Mouse (Mus musculus): ENCODE results near the gene Ror2. TPM values are rescaled to one million over a fixed set of nuclear protein-coding genes. Genes with fewer than 3 reads are reported as not detected.

The Ror2 gene
- total and polyA plus RNA-seq, 2 experiments = 0.06 TPM; not detected in 1

DNA sequence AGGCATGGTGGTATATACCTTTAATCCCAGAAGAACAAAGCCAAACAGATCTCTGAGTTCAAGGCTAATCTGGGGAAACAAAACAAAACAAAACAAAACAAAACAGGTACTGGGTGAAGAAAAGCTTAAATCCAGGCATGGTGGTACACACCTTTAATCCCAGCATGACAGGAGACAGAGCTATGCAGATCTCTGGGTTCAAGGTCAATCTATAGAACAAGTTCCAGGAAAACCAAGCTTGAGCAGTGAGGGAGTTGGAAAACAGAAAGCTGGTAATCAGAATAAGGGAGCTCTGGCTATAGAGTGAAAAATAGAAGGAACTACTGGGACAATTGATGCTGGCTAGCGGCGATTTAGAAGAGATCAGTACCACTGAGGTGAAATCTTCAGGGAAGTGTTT is 145.6 kb downstream of the Ror2 start:
- Histone ChIP-seq H3K27ac (replicated peaks; ENCODE audit: insufficient read depth, low read depth, low read length) (no peak overlapping the region), H3K4me1 (ENCODE audit: control insufficient read depth, insufficient read depth, low read length) (0 out of 2 replicates have a peak, but pooled peaks cover 1% of the 10 kb centered on the region), H3K4me3 (ENCODE audit: insufficient read depth, low read depth, low read length) (no peak overlapping the region), H3K27me3 (ENCODE audit: control insufficient read depth, insufficient read depth, low read length) (peaks cover under 1% of the 10 kb centered on the region; the same call in 1 of the 2 replicates), H3K79me2 (ENCODE audit: control insufficient read depth, insufficient read depth, low read length) (no peaks in the 10 kb centered on the region), H3K9ac (ENCODE audit: low read depth, low read length) (no peak overlapping the region), H3K36me3 (ENCODE audit: control insufficient read depth, insufficient read depth, low read length) (no peaks in the 10 kb centered on the region)
- DNase-seq (ENCODE audit: extremely low read depth, low read depth, low spot score) = no peak
- no peak for TF ChIP-seq CTCF (IDR thresholded peaks at IDR 0.05; ENCODE audit: low read depth, low read length)
- no peak for TF ChIP-seq POLR2A (IDR thresholded peaks at IDR 0.05; ENCODE audit: extremely low read depth, insufficient read depth, low read length)
- 96% methylated on average over 2 of the region's 2 CpGs for WGBS

DNA sequence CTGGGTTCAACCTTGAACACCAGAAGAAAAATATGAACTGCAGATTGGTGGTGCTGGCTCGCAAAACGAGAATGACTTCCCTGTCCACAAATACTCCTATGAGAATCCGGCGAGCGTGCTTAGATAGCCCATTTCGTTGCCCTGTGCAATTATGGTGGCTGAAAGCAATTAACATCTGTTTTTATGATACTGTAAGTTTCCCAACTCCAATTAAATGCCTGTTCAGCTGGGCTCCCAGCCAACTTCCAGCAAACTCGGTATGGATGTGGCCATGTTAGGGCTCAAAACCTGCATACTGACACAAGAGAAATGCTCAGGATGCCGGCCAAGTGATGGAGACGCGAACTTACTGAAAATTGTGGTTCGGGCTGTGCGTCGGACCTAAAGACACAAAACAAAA is 155.4 kb downstream of the Ror2 start:
- DNase-seq (ENCODE audit: extremely low read depth, low read depth, low spot score) = no peak
- 86% methylated on average over 13 of the region's 13 CpGs for WGBS
- Histone ChIP-seq H3K4me3 (ENCODE audit: insufficient read depth, low read depth, low read length) (no peak overlapping the region), H3K9ac (ENCODE audit: low read depth, low read length) (no peak overlapping the region), H3K27me3 (ENCODE audit: control insufficient read depth, insufficient read depth, low read length) (no peaks in the 10 kb centered on the region), H3K36me3 (ENCODE audit: control insufficient read depth, insufficient read depth, low read length) (no peaks in the 10 kb centered on the region), H3K79me2 (ENCODE audit: control insufficient read depth, insufficient read depth, low read length) (no peaks in the 10 kb centered on the region), H3K27ac (replicated peaks; ENCODE audit: insufficient read depth, low read depth, low read length) (no peak overlapping the region), H3K4me1 (ENCODE audit: control insufficient read depth, insufficient read depth, low read length) (peaks cover 6% of the 10 kb centered on the region)
- TF ChIP-seq POLR2A (IDR thresholded peaks at IDR 0.05; ENCODE audit: extremely low read depth, insufficient read depth, low read length) = no peak
- TF ChIP-seq CTCF (IDR thresholded peaks at IDR 0.05; ENCODE audit: low read depth, low read length) = no peak

DNA sequence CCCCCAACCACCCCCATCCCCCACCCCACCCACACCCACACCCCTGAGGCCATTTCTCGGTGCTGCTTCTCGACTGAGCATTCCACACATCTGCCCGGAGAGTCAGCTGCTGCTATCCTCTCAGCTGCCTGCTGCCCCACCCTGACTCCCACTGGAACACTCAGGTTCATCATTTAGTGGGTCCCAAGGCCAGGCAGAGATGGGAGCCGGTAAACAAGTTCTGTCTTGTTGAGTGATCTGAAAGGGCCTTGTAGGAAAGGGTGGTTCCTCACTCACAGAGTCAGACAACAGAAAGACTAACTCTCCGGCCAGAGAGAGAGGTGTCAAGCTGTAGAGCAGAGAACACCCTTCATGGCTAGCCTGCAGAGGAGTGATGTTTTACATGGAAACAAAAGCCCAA is 155.9 kb downstream of the Ror2 start:
- Histone ChIP-seq H3K79me2 (ENCODE audit: control insufficient read depth, insufficient read depth, low read length) (no peaks in the 10 kb centered on the region), H3K27me3 (ENCODE audit: control insufficient read depth, insufficient read depth, low read length) (no peaks in the 10 kb centered on the region), H3K36me3 (ENCODE audit: control insufficient read depth, insufficient read depth, low read length) (no peaks in the 10 kb centered on the region), H3K27ac (replicated peaks; ENCODE audit: insufficient read depth, low read depth, low read length) (no peak overlapping the region), H3K9ac (ENCODE audit: low read depth, low read length) (no peak overlapping the region), H3K4me1 (ENCODE audit: control insufficient read depth, insufficient read depth, low read length) (peaks cover 6% of the 10 kb centered on the region), H3K4me3 (ENCODE audit: insufficient read depth, low read depth, low read length) (no peak overlapping the region)
- WGBS = 84% methylated on average over 5 of the region's 5 CpGs
- DNase-seq (ENCODE audit: extremely low read depth, low read depth, low spot score) = no peak
- TF ChIP-seq CTCF (IDR thresholded peaks at IDR 0.05; ENCODE audit: low read depth, low read length) = no peak

DNA sequence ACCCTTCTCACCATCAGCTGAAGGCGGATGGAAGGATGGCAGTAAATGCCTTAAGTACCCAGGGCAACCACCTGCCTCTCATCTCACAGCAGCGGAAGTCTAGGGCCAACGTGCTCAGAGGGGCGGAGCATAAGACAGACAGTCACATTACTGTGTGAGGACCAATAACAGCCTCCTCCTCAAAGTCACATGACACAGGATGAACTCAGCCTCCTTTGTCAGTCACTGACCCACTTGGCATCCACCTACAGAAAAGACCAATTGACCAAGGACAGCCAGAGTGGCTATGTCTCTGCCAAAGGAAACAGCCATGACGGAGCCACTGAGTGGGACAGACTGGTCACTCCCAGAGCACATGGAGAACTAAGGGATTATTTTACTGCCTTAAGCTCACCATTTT is 160.3 kb downstream of the Ror2 start:
- H3K27ac ChIP-seq (replicated peaks; ENCODE audit: insufficient read depth, low read depth, low read length) = no peak overlapping the region
- no peaks in the 10 kb centered on the region for H3K79me2 ChIP-seq (ENCODE audit: control insufficient read depth, insufficient read depth, low read length)
- H3K36me3 ChIP-seq (ENCODE audit: control insufficient read depth, insufficient read depth, low read length) = no peaks in the 10 kb centered on the region
- no peak overlapping the region for H3K4me3 ChIP-seq (ENCODE audit: insufficient read depth, low read depth, low read length)
- H3K4me1 ChIP-seq (ENCODE audit: control insufficient read depth, insufficient read depth, low read length) = peaks cover 6% of the 10 kb centered on the region
- WGBS = 52% methylated on average over 5 of the region's 5 CpGs
- no peak overlapping the region for H3K9ac ChIP-seq (ENCODE audit: low read depth, low read length)
- H3K27me3 ChIP-seq (ENCODE audit: control insufficient read depth, insufficient read depth, low read length) = no peaks in the 10 kb centered on the region
- DNase-seq (ENCODE audit: extremely low read depth, low read depth, low spot score) = peak; percentile 88
- TF ChIP-seq POLR2A (IDR thresholded peaks at IDR 0.05; ENCODE audit: extremely low read depth, insufficient read depth, low read length) = no peak
- no peak for TF ChIP-seq CTCF (IDR thresholded peaks at IDR 0.05; ENCODE audit: low read depth, low read length)

DNA sequence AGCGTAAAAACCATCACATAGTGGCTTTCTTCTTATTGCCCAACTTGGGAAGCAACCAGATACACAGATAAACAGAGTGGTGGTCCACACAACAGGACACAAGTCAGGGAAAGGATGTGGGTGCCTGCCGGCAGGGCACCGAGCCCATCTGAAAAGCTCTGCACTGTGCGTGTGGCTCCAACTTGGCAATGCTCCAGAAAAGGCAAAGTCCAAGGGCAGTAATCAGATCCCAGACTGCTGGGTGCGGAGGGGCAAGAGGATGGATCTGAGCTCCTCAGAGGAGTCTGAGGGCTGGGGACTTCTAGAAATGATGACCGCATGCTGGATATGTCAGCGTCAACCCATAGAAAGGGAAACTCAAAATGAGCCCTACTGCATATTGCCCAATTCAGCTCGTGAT is 163.8 kb downstream of the Ror2 start:
- Histone ChIP-seq H3K36me3 (ENCODE audit: control insufficient read depth, insufficient read depth, low read length) (no peaks in the 10 kb centered on the region), H3K4me1 (ENCODE audit: control insufficient read depth, insufficient read depth, low read length) (peaks cover 6% of the 10 kb centered on the region), H3K4me3 (ENCODE audit: insufficient read depth, low read depth, low read length) (no peak overlapping the region), H3K27me3 (ENCODE audit: control insufficient read depth, insufficient read depth, low read length) (no peaks in the 10 kb centered on the region), H3K9ac (ENCODE audit: low read depth, low read length) (no peak overlapping the region), H3K27ac (replicated peaks; ENCODE audit: insufficient read depth, low read depth, low read length) (no peak overlapping the region), H3K79me2 (ENCODE audit: control insufficient read depth, insufficient read depth, low read length) (no peaks in the 10 kb centered on the region)
- WGBS = 29% methylated on average over 8 of the region's 8 CpGs
- DNase-seq (ENCODE audit: extremely low read depth, low read depth, low spot score) = peak; percentile 62
- TF ChIP-seq CTCF (IDR thresholded peaks at IDR 0.05; ENCODE audit: low read depth, low read length) = 0 out of 2 replicates have a peak, but pooled peaks have one; percentile 4
- no peak for TF ChIP-seq POLR2A (IDR thresholded peaks at IDR 0.05; ENCODE audit: extremely low read depth, insufficient read depth, low read length)

DNA sequence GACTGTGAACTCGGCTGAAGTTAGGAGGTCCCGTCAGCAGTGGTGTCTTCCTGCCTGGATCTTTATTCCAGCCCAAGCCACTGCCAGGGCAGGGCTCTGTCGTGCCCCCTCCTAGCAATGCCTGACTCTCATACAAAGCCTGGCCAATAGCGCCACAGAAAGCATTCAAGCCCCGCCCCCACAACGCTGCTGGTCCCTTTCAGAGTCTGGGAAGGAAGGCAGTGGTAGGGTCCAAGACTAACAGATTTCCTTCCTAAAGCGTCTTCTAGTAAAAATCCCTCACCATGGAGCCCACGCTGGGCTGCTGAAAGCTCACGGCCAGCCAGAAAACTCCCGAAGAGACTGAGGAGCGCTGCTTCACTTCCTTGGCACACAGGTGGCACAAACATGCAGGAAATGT is 165.0 kb downstream of the Ror2 start:
- no peaks in the 10 kb centered on the region for H3K27me3 ChIP-seq (ENCODE audit: control insufficient read depth, insufficient read depth, low read length)
- 59% methylated on average over 11 of the region's 11 CpGs for WGBS

More for the DNA sequence above, 165.0 kb downstream of the Ror2 start:
- H3K4me3 ChIP-seq (ENCODE audit: insufficient read depth, low read depth, low read length) = no peak overlapping the region
- H3K36me3 ChIP-seq (ENCODE audit: control insufficient read depth, insufficient read depth, low read length) = no peaks in the 10 kb centered on the region
- DNase-seq (ENCODE audit: extremely low read depth, low read depth, low spot score) = no peak
- no peak overlapping the region for H3K9ac ChIP-seq (ENCODE audit: low read depth, low read length)
- H3K27ac ChIP-seq (replicated peaks; ENCODE audit: insufficient read depth, low read depth, low read length) = no peak overlapping the region
- no peaks in the 10 kb centered on the region for H3K79me2 ChIP-seq (ENCODE audit: control insufficient read depth, insufficient read depth, low read length)
- TF ChIP-seq POLR2A (IDR thresholded peaks at IDR 0.05; ENCODE audit: extremely low read depth, insufficient read depth, low read length) (no peak), CTCF (IDR thresholded peaks at IDR 0.05; ENCODE audit: low read depth, low read length) (no peak)
- peaks cover 2% of the 10 kb centered on the region for H3K4me1 ChIP-seq (ENCODE audit: control insufficient read depth, insufficient read depth, low read length)

All from liver, adult 2 months (tissue).